In the genomic region with DNA sequence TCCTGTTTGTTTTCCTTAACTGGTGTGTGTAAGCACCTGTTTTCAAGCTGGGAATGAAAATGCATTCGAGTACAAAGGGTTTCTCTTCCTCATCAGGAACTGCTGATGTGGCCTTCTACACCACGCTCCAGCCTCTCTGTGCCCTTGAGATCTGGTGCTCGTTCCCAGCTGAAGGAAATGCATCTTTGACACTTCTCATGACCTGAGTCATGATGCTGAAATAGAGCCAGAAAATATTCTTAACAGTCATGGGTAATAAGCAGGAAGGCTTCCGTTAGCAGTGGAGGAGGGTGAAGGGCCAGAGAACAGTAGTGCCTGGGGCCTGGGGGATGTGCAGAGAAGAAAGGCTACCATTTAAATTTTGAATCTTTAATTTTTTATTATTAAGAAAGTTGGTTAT, we compare ENCODE assay signal across 13 mouse cellular contexts.
DNase-seq lines count a peak whose midpoint lies in the region; ATAC-seq and TF ChIP-seq lines count a peak whose summit lies in the region.
"Had no signal": no experiment of that assay in that cellular context is flagged by ENCODE, and none has a peak within 500 bp of the region (broad histone marks: within the 10 kb centered on the region; RNA-seq: fewer than 3 reads in every experiment).

No protein-coding gene starts in this region.

- no peak for TF ChIP-seq CTCF in liver, embryonic 14.5 days (IDR thresholded peaks at IDR 0.05; ENCODE audit: low read depth)

- TF ChIP-seq EP300 in liver, embryonic 14.5 days (IDR thresholded peaks at IDR 0.05; ENCODE audit: low read depth), result no peak

- H3K4me1 ChIP-seq in embryonic facial prominence, embryonic 14.5 days (ENCODE audit: control insufficient read depth, insufficient read depth, low read length), result peaks cover 26% of the 10 kb centered on the region
- peaks cover 41% of the 10 kb centered on the region for H3K4me1 ChIP-seq in embryonic facial prominence, embryonic 10.5 days
- H3K4me1 ChIP-seq in liver, embryonic 14.5 days (replicated peaks; ENCODE audit: control insufficient read depth in 2 of 2, insufficient read depth in 2 of 2, low read length in 1 of 2), result peaks cover 0 to 4% of the 10 kb centered on the region in 2 experiments; a peak in 1 of 4 replicates
- H3K4me1 ChIP-seq in liver, embryonic 11.5 days (replicated peaks; ENCODE audit: control insufficient read depth, insufficient read depth, low read length), result peaks cover 10% of the 10 kb centered on the region; the same call in 1 of the 2 replicates
- H3K4me1 ChIP-seq in forebrain, embryonic 10.5 days, result peaks cover 27% of the 10 kb centered on the region

- 51% methylated on average over 4 of the region's 4 CpGs for WGBS in embryonic facial prominence, embryonic 14.5 days
- WGBS in embryonic facial prominence, embryonic 10.5 days, result 60% methylated on average over 4 of the region's 4 CpGs
- 51% methylated on average over 4 of the region's 4 CpGs for WGBS in liver, embryonic 14.5 days (ENCODE audit: insufficient replicate concordance)
- WGBS in liver, embryonic 11.5 days, result 59% methylated on average over 4 of the region's 4 CpGs
- WGBS in forebrain, embryonic 10.5 days, result 74% methylated on average over 4 of the region's 4 CpGs

- no peak overlapping the region for H3K9ac ChIP-seq in embryonic facial prominence, embryonic 14.5 days (ENCODE audit: low read depth, low read length)
- no peak overlapping the region for H3K9ac ChIP-seq in liver, embryonic 14.5 days (replicated peaks)
- H3K9ac ChIP-seq in liver, embryonic 11.5 days (ENCODE audit: low read depth, low read length), result no peak overlapping the region
- H3K9ac ChIP-seq: lung, embryonic 15.5 days had no signal

- no peaks in the 10 kb centered on the region for H3K27me3 ChIP-seq in embryonic facial prominence, embryonic 14.5 days (replicated peaks; ENCODE audit: control insufficient read depth, insufficient read depth, low read length)
- peaks cover 59% of the 10 kb centered on the region for H3K27me3 ChIP-seq in embryonic facial prominence, embryonic 10.5 days (replicated peaks; ENCODE audit: low read depth, poor library complexity, severe bottlenecking)
- H3K27me3 ChIP-seq in liver, embryonic 14.5 days (ENCODE audit: control insufficient read depth, insufficient read depth, low read length), result peaks cover 8% of the 10 kb centered on the region
- H3K27me3 ChIP-seq in liver, embryonic 11.5 days (replicated peaks; ENCODE audit: control insufficient read depth, insufficient read depth, low read length), result 0 out of 2 replicates have a peak, but pooled peaks cover 2% of the 10 kb centered on the region
- H3K27me3 ChIP-seq in forebrain, embryonic 10.5 days (ENCODE audit: poor library complexity, severe bottlenecking), result peaks cover 92% of the 10 kb centered on the region
- H3K27me3 ChIP-seq: lung, embryonic 15.5 days had no signal

- no peak overlapping the region for H3K4me2 ChIP-seq in embryonic facial prominence, embryonic 14.5 days (ENCODE audit: low read depth, low read length)
- H3K4me2 ChIP-seq in liver, embryonic 14.5 days (ENCODE audit: low read depth), result no peak overlapping the region
- no peak overlapping the region for H3K4me2 ChIP-seq in liver, embryonic 11.5 days
- H3K4me2 ChIP-seq: lung, embryonic 15.5 days had no signal

- no peak overlapping the region for H3K27ac ChIP-seq in embryonic facial prominence, embryonic 14.5 days (replicated peaks; ENCODE audit: low read depth, low read length)
- no peak overlapping the region for H3K27ac ChIP-seq in embryonic facial prominence, embryonic 10.5 days (replicated peaks)
- no peak overlapping the region for H3K27ac ChIP-seq in liver, embryonic 14.5 days
- H3K27ac ChIP-seq in liver, embryonic 11.5 days (ENCODE audit: low read depth, low read length), result no peak overlapping the region
- no peak overlapping the region for H3K27ac ChIP-seq in forebrain, embryonic 10.5 days
- H3K27ac ChIP-seq: hindbrain, embryonic 10.5 days; lung, embryonic 15.5 days had no signal

- DNase-seq in embryonic facial prominence, embryonic 14.5 days (ENCODE audit: low spot score), result peak; percentile 46
- DNase-seq in embryonic facial prominence, embryonic 10.5 days (ENCODE audit: low spot score), result no peak
- no peak for DNase-seq in liver, embryonic 14.5 days (ENCODE audit: low read depth in 3 of 3, low spot score in 3 of 3)
- DNase-seq in liver, embryonic 11.5 days (ENCODE audit: low spot score), result no peak
- DNase-seq in adrenal gland, postnatal 36 days, result peak; percentile 58 to 59
- peak; percentile 34 to 82 for DNase-seq in kidney, postnatal 36 days
- no peak for DNase-seq in cerebellum, postnatal 25 days
- DNase-seq in forebrain, embryonic 10.5 days (ENCODE audit: extremely low spot score, low spot score), result no peak
- DNase-seq: cerebellum, adult 18-20 months; retina, postnatal 1 day; thymus, postnatal 25 days had no signal

- H3K4me3 ChIP-seq in embryonic facial prominence, embryonic 14.5 days (ENCODE audit: low read depth, low read length), result no peak overlapping the region
- no peak overlapping the region for H3K4me3 ChIP-seq in embryonic facial prominence, embryonic 10.5 days
- no peak overlapping the region for H3K4me3 ChIP-seq in liver, embryonic 14.5 days (ENCODE audit: insufficient read depth in 1 of 2, low read depth in 2 of 2, low read length in 2 of 2)
- H3K4me3 ChIP-seq in liver, embryonic 11.5 days (ENCODE audit: low read depth, low read length), result no peak overlapping the region
- H3K4me3 ChIP-seq in forebrain, embryonic 10.5 days, result no peak overlapping the region
- H3K4me3 ChIP-seq: hindbrain, embryonic 10.5 days; lung, embryonic 15.5 days had no signal

- H3K9me3 ChIP-seq in embryonic facial prominence, embryonic 14.5 days (ENCODE audit: control insufficient read depth, low read length), result no peaks in the 10 kb centered on the region
- H3K9me3 ChIP-seq in embryonic facial prominence, embryonic 10.5 days, result no peaks in the 10 kb centered on the region
- H3K9me3 ChIP-seq in liver, embryonic 14.5 days (ENCODE audit: control insufficient read depth, low read length), result no peaks in the 10 kb centered on the region
- no peaks in the 10 kb centered on the region for H3K9me3 ChIP-seq in liver, embryonic 11.5 days (ENCODE audit: control insufficient read depth, low read length)
- H3K9me3 ChIP-seq in forebrain, embryonic 10.5 days, result no peaks in the 10 kb centered on the region
- H3K9me3 ChIP-seq: hindbrain, embryonic 10.5 days; lung, embryonic 15.5 days had no signal

- H3K36me3 ChIP-seq in embryonic facial prominence, embryonic 14.5 days (ENCODE audit: control insufficient read depth, insufficient read depth, low read length), result no peaks in the 10 kb centered on the region
- no peaks in the 10 kb centered on the region for H3K36me3 ChIP-seq in embryonic facial prominence, embryonic 10.5 days (replicated peaks)
- no peaks in the 10 kb centered on the region for H3K36me3 ChIP-seq in liver, embryonic 14.5 days (replicated peaks; ENCODE audit: control insufficient read depth, insufficient read depth, low read depth)
- no peaks in the 10 kb centered on the region for H3K36me3 ChIP-seq in liver, embryonic 11.5 days (ENCODE audit: control insufficient read depth, insufficient read depth, low read length)
- H3K36me3 ChIP-seq in forebrain, embryonic 10.5 days (replicated peaks), result no peaks in the 10 kb centered on the region
- H3K36me3 ChIP-seq: hindbrain, embryonic 10.5 days; lung, embryonic 15.5 days had no signal

- no peak for ATAC-seq in embryonic facial prominence, embryonic 14.5 days (ENCODE audit: low read depth)
- peak; percentile 23; the same call in 1 of the 2 replicates for ATAC-seq in liver, embryonic 14.5 days (ENCODE audit: insufficient read depth)
- ATAC-seq in liver, embryonic 11.5 days (replicated peaks; ENCODE audit: low FRiP score), result no peak

Comparison
In these comparisons a context has a peak if more than half of its experiments do, and no peak if none do; other contexts are left out.
1. DNase-seq: peak in embryonic facial prominence, embryonic 14.5 days (single experiment), adrenal gland, postnatal 36 days (2 of 2) and kidney, postnatal 36 days (2 of 2); none in embryonic facial prominence, embryonic 10.5 days (single experiment), liver, embryonic 14.5 days (0 of 3), liver, embryonic 11.5 days (single experiment), cerebellum, postnatal 25 days (0 of 2) and forebrain, embryonic 10.5 days (single experiment).